Mouse (Mus musculus) ES-Bruce4 (cell line): ENCODE data around the gene Rps6kl1.

Experiments
- CTCF ChIP-seq: IDR thresholded peaks from one replicate; pipeline ENCODE4 v1.8.1; 2011; ENCODE audit warnings: low read depth, low read length
- POLR2A ChIP-seq: IDR thresholded peaks from one replicate; pipeline ENCODE4 v1.8.1; 2011; ENCODE audit warnings: low read length; ENCODE audit not compliant: insufficient read depth

- TF ChIP-seq POLR2A (no peak), CTCF (no peak)
Measured at GRCm38 (mm10) chr12:85140036-85140701, 10.9 kb downstream of the Rps6kl1 start.
